Mouse (Mus musculus): ENCODE measurements around the gene H1fx. TPM values are rescaled to one million over a fixed set of nuclear protein-coding genes. Genes with fewer than 3 reads are reported as not detected.
"Not testable (repeated sequence)": the region's sequence is repeated elsewhere in the genome, so short reads cannot be mapped to it uniquely, and the experiment has no call there.

Gene H1fx
- polyA plus RNA-seq, 1 experiment from 2014 or later, result 18.7 TPM

- not testable (repeated sequence) for DNase-seq (ENCODE audit: low spot score); H3K36me3 ChIP-seq; H3K27me3 ChIP-seq (ENCODE audit: insufficient read depth, poor library complexity, severe bottlenecking); H3K4me3 ChIP-seq; H3K9me3 ChIP-seq; H3K4me1 ChIP-seq; H3K27ac ChIP-seq
- WGBS, result 62% methylated on average over 4 of the region's 4 CpGs
Observed at GRCm38 (mm10) chr6:87962457-87962856, 19.0 kb downstream of the H1fx start.

- Histone ChIP-seq H3K4me3 (no peak overlapping the region), H3K4me1 (peaks cover 6% of the 10 kb centered on the region), H3K9me3 (peaks cover 5% of the 10 kb centered on the region; the same call in 1 of the 2 replicates), H3K36me3 (no peaks in the 10 kb centered on the region), H3K27me3 (ENCODE audit: insufficient read depth, poor library complexity, severe bottlenecking) (no peaks in the 10 kb centered on the region), H3K27ac (no peak overlapping the region)
- 81% methylated on average over 7 of the region's 7 CpGs for WGBS
- DNase-seq (ENCODE audit: low spot score), result no peak
Observed at GRCm38 (mm10) chr6:87942179-87942578, 39.3 kb downstream of the H1fx start.

- Histone ChIP-seq H3K4me1 (peaks cover 7% of the 10 kb centered on the region), H3K4me3 (no peak overlapping the region), H3K27me3 (ENCODE audit: insufficient read depth, poor library complexity, severe bottlenecking) (no peaks in the 10 kb centered on the region), H3K36me3 (peaks cover 27% of the 10 kb centered on the region), H3K27ac (no peak overlapping the region), H3K9me3 (no peaks in the 10 kb centered on the region)
- WGBS, result 83% methylated on average over 3 of the region's 3 CpGs
- DNase-seq (ENCODE audit: low spot score), result peak; percentile 63
Observed at GRCm38 (mm10) chr6:87938941-87939340, 42.5 kb downstream of the H1fx start.

GRCm38 (mm10) chr6:87937178-87937788 lies 44.2 kb downstream of the H1fx start:
- H3K4me1 ChIP-seq, result peaks cover 7% of the 10 kb centered on the region
- no peak overlapping the region for H3K27ac ChIP-seq
- 41% methylated on average over 19 of the region's 19 CpGs for WGBS
- no peaks in the 10 kb centered on the region for H3K27me3 ChIP-seq (ENCODE audit: insufficient read depth, poor library complexity, severe bottlenecking)
- no peaks in the 10 kb centered on the region for H3K9me3 ChIP-seq
- H3K4me3 ChIP-seq, result no peak overlapping the region
- peak; percentile 91 for DNase-seq (ENCODE audit: low spot score)
- peaks cover 42% of the 10 kb centered on the region for H3K36me3 ChIP-seq

GRCm38 (mm10) chr6:87935037-87935436 lies 46.4 kb downstream of the H1fx start:
- H3K27ac ChIP-seq, result no peak overlapping the region
- 86% methylated on average over 5 of the region's 5 CpGs for WGBS
- H3K36me3 ChIP-seq, result peaks cover 60% of the 10 kb centered on the region

More at GRCm38 (mm10) chr6:87935037-87935436, 46.4 kb downstream of the H1fx start:
- H3K4me1 ChIP-seq, result peaks cover 7% of the 10 kb centered on the region
- H3K4me3 ChIP-seq, result no peak overlapping the region
- no peaks in the 10 kb centered on the region for H3K27me3 ChIP-seq (ENCODE audit: insufficient read depth, poor library complexity, severe bottlenecking)
- peak; percentile 20 for DNase-seq (ENCODE audit: low spot score)
- 0 out of 2 replicates have a peak, but pooled peaks cover 7% of the 10 kb centered on the region for H3K9me3 ChIP-seq

Small RNA genes within 50 kb of the gene (microRNA-seq; reads per million reads assigned to microRNA genes)
- gene Gm47286, result 0.76 reads per million

Other genes starting within 250 kb of the H1fx start
- 4.8 and 6.2 TPM in 2 replicates for gene Gp9, start 203.6 kb downstream of the H1fx start, polyA plus RNA-seq (2016; fragmentation: Nextera tagmentation; extraction: Ambion mirVana)
- 4.4 and 5.1 TPM in 2 replicates for gene Rab43, start 169.5 kb downstream of the H1fx start, polyA plus RNA-seq (2016; fragmentation: Nextera tagmentation; extraction: Ambion mirVana)
- gene Gm45140, start 145.8 kb downstream of the H1fx start, polyA plus RNA-seq (2016; fragmentation: Nextera tagmentation; extraction: Ambion mirVana), result 2.3 and 2.5 TPM in 2 replicates
- 31.6 and 44.0 TPM in 2 replicates for gene Isy1, start 142.8 kb downstream of the H1fx start, polyA plus RNA-seq (2016; fragmentation: Nextera tagmentation; extraction: Ambion mirVana)
- gene Cnbp, start 130.5 kb downstream of the H1fx start, polyA plus RNA-seq (2016; fragmentation: Nextera tagmentation; extraction: Ambion mirVana), result 999 and 1,260 TPM in 2 replicates
- gene Copg1, start 93.8 kb downstream of the H1fx start, polyA plus RNA-seq (2016; fragmentation: Nextera tagmentation; extraction: Ambion mirVana), result 173 and 179 TPM in 2 replicates
- 34.8 and 44.5 TPM in 2 replicates for gene Hmces, start 67.7 kb downstream of the H1fx start, polyA plus RNA-seq (2016; fragmentation: Nextera tagmentation; extraction: Ambion mirVana)
- 217 and 229 TPM in 2 replicates for gene Rab7, start 63.6 kb upstream of the H1fx start, polyA plus RNA-seq (2016; fragmentation: Nextera tagmentation; extraction: Ambion mirVana)
- gene Rpn1, start 102.8 kb upstream of the H1fx start, polyA plus RNA-seq (2016; fragmentation: Nextera tagmentation; extraction: Ambion mirVana), result 268 and 346 TPM in 2 replicates
- 24.5 and 24.8 TPM in 2 replicates for gene Gata2, start 212.3 kb upstream of the H1fx start, polyA plus RNA-seq (2016; fragmentation: Nextera tagmentation; extraction: Ambion mirVana)
- gene Dnajb8, start 240.6 kb upstream of the H1fx start, polyA plus RNA-seq (2016; fragmentation: Nextera tagmentation; extraction: Ambion mirVana), result not detected in 2 replicates

All from heart, embryonic 10.5 days (tissue).